Mouse (Mus musculus) embryonic fibroblast, embryonic 13.5 days (primary cell): ENCODE measurements at regions not wholly inside any gene's neighbourhood (a gene's known extent, or its start where the extent isn't known, plus 50 kb on each side); places are given as distances from the start of the nearest gene placed in this dataset.
"Not testable (repeated sequence)": the region's sequence is repeated elsewhere in the genome, so short reads cannot be mapped to it uniquely, and the experiment has no call there.

ENCODE experiments used
- CTCF ChIP-seq: IDR thresholded peaks from 2 replicates; pipeline ENCODE4 v1.5.1; 2011; ENCODE audit warnings: mild to moderate bottlenecking, control low read depth, low read length, moderate library complexity, borderline replicate concordance; ENCODE audit not compliant: insufficient read depth
- POLR2A ChIP-seq: IDR thresholded peaks from 2 replicates; pipeline ENCODE4 v1.6.1; 2011; ENCODE audit warnings: low read depth, mild to moderate bottlenecking, control low read depth, low read length, moderate library complexity

GRCm38 (mm10) chr16:31550539-31550938 lies 112.7 kb upstream of the Dlg1 start:
- TF ChIP-seq POLR2A, CTCF: not testable (repeated sequence)
